Mouse (Mus musculus) small intestine, adult 2 months (tissue): Measurements from ENCODE around the gene B4galt2. TPM values are rescaled to one million over a fixed set of nuclear protein-coding genes. Genes with fewer than 3 reads are reported as not detected.

ENCODE experiments used
- H3K27ac ChIP-seq: fragments of 200-500 bp; 2 replicates; pipeline ENCODE4 v1.5.1; 2012; ENCODE audit warnings: low read depth, low read length, control low read depth, inconsistent platforms; ENCODE audit not compliant: insufficient read depth
- H3K27me3 ChIP-seq: fragments of 200-500 bp; 2 replicates; pipeline ENCODE4 v1.6.1; 2012; ENCODE audit warnings: mild to moderate bottlenecking, moderate library complexity, low read length, inconsistent platforms; ENCODE audit not compliant: control insufficient read depth, insufficient read depth
- H3K36me3 ChIP-seq: fragments of 200-500 bp; 2 replicates; pipeline ENCODE4 v1.6.1; 2012; ENCODE audit warnings: mild to moderate bottlenecking, low read length, control low read depth, inconsistent platforms; ENCODE audit not compliant: control insufficient read depth, insufficient read depth
- H3K4me1 ChIP-seq: fragments of 200-500 bp; 2 replicates; pipeline ENCODE4 v1.6.1; 2012; ENCODE audit warnings: low read length, inconsistent platforms, mixed read lengths; ENCODE audit not compliant: control insufficient read depth, insufficient read depth, insufficient read length
- H3K4me3 ChIP-seq: fragments of 200-500 bp; 2 replicates; pipeline ENCODE4 v1.5.1; 2012; ENCODE audit warnings: low read depth, mild to moderate bottlenecking, control low read depth, inconsistent platforms, low read length, moderate library complexity
- CTCF ChIP-seq: fragments of 200-500 bp; IDR thresholded peaks from 2 replicates; pipeline ENCODE4 v1.5.1; 2012; ENCODE audit warnings: low read depth, mild to moderate bottlenecking, control low read depth, inconsistent platforms, low read length, moderate library complexity, mixed read lengths; ENCODE audit not compliant: insufficient replicate concordance, insufficient read length; ENCODE audit errors: extremely low read depth
- POLR2A ChIP-seq: fragments of 200-500 bp; IDR thresholded peaks from 2 replicates; pipeline ENCODE4 v1.6.1; 2012; ENCODE audit warnings: low read depth, mild to moderate bottlenecking, control low read depth, inconsistent platforms, low read length, moderate library complexity
- WGBS: fragments of 180-500 bp; shearing (Covaris S2); methylation state at CpG from one replicate; pipeline ENCODE4 v1.1.7; 2018; 5-methylcytosine and 5-hydroxymethylcytosine counted together
- polyA plus RNA-seq: library from polyadenylated mRNA; depleted of rRNA; stranded (reverse); fragments of >200 nt; gene quantifications from 2 replicates; pipeline ENCODE4 v1.2.3, GENCODE M21; 2012

Gene B4galt2
- polyA plus RNA-seq, 1 experiment, result 7.5 TPM

DNA sequence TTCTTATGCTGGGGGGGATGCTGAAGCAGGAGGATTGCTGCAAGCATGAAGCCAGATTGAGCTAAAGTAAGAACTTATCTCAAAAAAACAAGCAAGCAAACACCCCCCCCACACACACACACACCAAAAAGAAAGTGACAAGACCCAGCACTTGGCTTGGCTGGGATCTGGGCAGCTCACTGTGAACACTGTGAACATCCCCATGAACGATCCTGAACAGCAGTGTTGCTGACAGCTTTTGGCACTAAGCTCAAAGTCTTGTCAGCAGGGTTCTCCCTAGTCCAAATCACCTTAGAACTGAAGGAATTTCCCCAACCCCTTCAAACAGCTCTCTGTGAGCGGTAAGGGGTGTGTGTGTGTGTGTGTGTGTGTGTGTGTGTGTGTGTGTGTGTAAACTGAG lies 40.2 kb upstream of the B4galt2 start:
- Histone ChIP-seq H3K4me3 (no peak overlapping the region), H3K36me3 (no peaks in the 10 kb centered on the region), H3K27ac (no peak overlapping the region), H3K27me3 (peaks cover 15% of the 10 kb centered on the region), H3K4me1 (peaks cover 8% of the 10 kb centered on the region)
- TF ChIP-seq POLR2A (no peak), CTCF (no peak)
- WGBS, result 68% methylated on average over 2 of the region's 2 CpGs

DNA sequence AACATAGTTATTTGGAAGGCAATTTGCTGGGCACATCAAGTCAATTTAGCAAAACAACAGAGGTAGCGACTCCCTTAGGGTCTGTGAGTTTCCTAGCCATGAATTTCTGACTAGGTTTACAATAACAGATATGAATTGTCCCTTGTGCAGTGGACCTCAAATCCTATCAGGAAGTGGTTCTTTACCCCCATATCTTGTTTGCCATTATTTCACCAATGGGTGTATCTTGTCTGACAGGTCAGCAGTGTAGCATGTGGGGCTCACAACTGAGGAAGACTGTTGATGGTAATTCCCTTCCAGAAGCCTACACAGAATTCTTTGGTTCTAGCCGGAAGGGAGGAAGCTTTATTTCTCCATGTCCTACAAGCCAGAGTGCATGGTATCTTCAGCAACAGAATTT lies 38.1 kb upstream of the B4galt2 start:
- no peaks in the 10 kb centered on the region for H3K27me3 ChIP-seq
- H3K4me1 ChIP-seq, result peaks cover 6% of the 10 kb centered on the region; the same call in 1 of the 2 replicates
- 95% methylated on average over 2 of the region's 2 CpGs for WGBS
- TF ChIP-seq CTCF (no peak), POLR2A (no peak)
- no peak overlapping the region for H3K4me3 ChIP-seq
- H3K27ac ChIP-seq, result no peak overlapping the region
- H3K36me3 ChIP-seq, result no peaks in the 10 kb centered on the region

DNA sequence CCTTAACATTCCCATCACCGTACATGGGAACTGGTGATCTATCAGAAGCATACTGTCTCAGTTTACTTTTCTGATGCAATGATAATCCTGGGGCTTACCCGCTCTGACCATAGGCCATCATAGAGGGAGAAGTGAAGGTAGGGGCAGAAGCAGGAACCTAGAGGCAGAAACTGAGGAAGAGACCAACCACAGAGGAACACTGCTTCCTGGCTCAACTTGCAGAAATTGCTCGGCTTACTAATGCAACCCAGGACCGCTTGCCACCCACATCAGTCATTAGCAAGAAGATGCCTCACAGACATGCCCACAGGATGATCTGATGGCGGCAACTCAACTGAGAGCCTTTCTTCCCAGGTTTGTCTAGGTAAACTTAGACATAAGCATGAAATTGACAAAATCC lies 35.5 kb upstream of the B4galt2 start:
- 66% methylated on average over 5 of the region's 5 CpGs for WGBS

DNA sequence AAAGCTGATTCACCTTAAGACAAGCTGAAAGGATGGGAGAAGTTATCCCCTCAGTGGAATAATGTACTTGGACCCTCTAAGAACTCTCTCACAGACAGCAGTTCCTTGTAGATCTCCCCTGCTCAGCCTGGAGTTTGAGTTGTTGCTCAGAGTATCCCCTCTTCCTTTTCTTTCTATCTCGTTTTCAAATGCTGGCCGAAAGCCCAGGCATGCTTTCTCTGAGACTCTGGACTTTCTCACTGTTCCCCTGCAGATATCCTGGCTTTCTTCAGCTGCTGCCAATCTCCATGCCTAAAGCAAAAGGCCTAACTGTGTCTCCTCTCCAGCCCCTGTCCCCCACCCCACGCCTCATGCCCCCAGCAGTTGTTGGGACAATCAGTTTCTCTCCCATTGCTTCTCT lies 35.0 kb upstream of the B4galt2 start:
- H3K4me3 ChIP-seq, result no peak overlapping the region
- no peak overlapping the region for H3K27ac ChIP-seq
- TF ChIP-seq CTCF (no peak), POLR2A (no peak)
- H3K27me3 ChIP-seq, result no peaks in the 10 kb centered on the region
- 19% methylated on average over 3 of the region's 3 CpGs for WGBS
- H3K4me1 ChIP-seq, result peaks cover 13% of the 10 kb centered on the region
- H3K36me3 ChIP-seq, result no peaks in the 10 kb centered on the region

More for the DNA sequence above, 35.5 kb upstream of the B4galt2 start:
- H3K27ac ChIP-seq, result no peak overlapping the region
- TF ChIP-seq CTCF (no peak), POLR2A (no peak)
- H3K27me3 ChIP-seq, result no peaks in the 10 kb centered on the region
- no peak overlapping the region for H3K4me3 ChIP-seq
- no peaks in the 10 kb centered on the region for H3K36me3 ChIP-seq
- H3K4me1 ChIP-seq, result peaks cover 12% of the 10 kb centered on the region

DNA sequence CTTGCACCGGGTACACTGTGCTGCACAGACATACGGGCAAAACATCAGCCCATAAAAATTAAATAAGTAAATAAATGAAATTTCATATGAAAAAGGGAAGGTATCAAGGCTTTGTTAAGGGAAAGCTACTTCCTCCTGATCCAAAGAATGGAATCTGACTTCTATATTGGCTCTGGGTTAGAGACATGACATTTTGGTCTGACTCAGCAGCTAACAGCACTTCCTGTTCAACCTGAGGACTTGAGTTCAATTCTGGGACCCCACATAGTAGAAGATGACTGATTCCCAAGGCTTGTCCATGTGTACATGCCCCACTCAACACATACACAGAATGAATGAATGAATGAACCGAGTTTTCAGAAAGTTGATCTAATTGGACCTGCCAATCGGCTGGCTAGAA lies 34.6 kb upstream of the B4galt2 start:
- H3K27me3 ChIP-seq, result no peaks in the 10 kb centered on the region
- H3K4me3 ChIP-seq, result no peak overlapping the region
- no peak for TF ChIP-seq CTCF
- TF ChIP-seq POLR2A, result no peak
- no peak overlapping the region for H3K27ac ChIP-seq
- H3K36me3 ChIP-seq, result no peaks in the 10 kb centered on the region
- peaks cover 17% of the 10 kb centered on the region for H3K4me1 ChIP-seq
- 68% methylated on average over 4 of the region's 4 CpGs for WGBS

DNA sequence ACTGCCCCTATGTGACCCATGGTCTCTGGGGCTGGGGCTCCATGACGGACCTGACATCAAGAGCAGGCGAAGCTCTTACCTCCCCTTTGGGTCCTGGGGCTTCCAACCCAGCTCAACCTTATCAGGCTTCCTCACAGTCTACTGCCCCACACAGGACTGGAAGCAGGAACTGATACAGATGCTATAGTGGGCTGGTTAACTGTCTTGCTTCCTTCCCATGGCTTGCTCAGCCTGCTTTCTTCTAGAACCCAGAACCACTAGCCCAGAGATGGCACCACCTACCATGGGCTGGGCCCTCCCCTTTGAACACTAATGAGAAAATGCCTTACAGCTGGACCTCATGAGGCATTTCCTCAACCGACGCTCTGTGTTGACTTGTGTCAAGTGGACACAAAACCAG lies 34.1 kb upstream of the B4galt2 start:
- H3K27ac ChIP-seq, result no peak overlapping the region
- H3K4me3 ChIP-seq, result no peak overlapping the region
- H3K27me3 ChIP-seq, result no peaks in the 10 kb centered on the region
- H3K4me1 ChIP-seq, result peaks cover 18% of the 10 kb centered on the region
- no peaks in the 10 kb centered on the region for H3K36me3 ChIP-seq
- WGBS, result 82% methylated on average over 4 of the region's 4 CpGs
- no peak for TF ChIP-seq CTCF
- no peak for TF ChIP-seq POLR2A

DNA sequence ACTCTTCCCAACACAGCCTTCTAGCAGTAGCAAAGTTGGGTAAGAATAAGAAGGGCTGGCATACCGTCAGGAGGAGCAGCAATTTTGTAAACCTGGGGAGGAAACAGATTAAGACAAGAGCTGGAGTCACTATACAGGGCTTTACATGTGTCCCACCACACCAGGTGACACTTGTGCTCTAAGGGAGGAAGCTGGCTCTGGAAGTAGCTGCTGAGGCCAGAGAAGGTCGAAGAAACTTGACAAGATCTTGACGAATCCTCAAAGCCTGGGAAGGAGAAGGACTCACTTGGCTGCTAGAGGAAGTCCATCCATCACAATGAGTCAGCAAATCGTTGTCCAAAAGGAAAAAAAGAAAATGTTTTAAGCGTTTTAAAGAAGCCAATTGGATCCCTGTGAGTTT lies 33.1 kb upstream of the B4galt2 start:
- no peak overlapping the region for H3K4me3 ChIP-seq
- no peak for TF ChIP-seq POLR2A
- no peak for TF ChIP-seq CTCF
- WGBS, result 63% methylated on average over 5 of the region's 5 CpGs
- no peak overlapping the region for H3K27ac ChIP-seq
- H3K27me3 ChIP-seq, result no peaks in the 10 kb centered on the region
- H3K36me3 ChIP-seq, result peaks cover 3% of the 10 kb centered on the region; the same call in 1 of the 2 replicates
- peaks cover 18% of the 10 kb centered on the region for H3K4me1 ChIP-seq
